Mouse (Mus musculus) forebrain, embryonic 14.5 days (tissue): Measurements from ENCODE around the gene Ms4a8a. TPM values are rescaled to one million over a fixed set of nuclear protein-coding genes. Genes with fewer than 3 reads are reported as not detected.
"Not testable (repeated sequence)": the region's sequence is repeated elsewhere in the genome, so short reads cannot be mapped to it uniquely, and the experiment has no call there.

ENCODE experiments used
- ATAC-seq: fragments of 200-750 bp; cut with Nextera tagmentation; 2 replicates; pipeline ENCODE4 v1.8.0; 2017; ENCODE audit warnings: mild to moderate bottlenecking, moderate library complexity
- DNase-seq: peaks from one replicate; pipeline ENCODE4 v3.0.0-alpha.2; 2015; ENCODE audit warnings: low spot score
- H3K27ac ChIP-seq: fragments of 300-500 bp; sonication (generic); 2 replicates; pipeline ENCODE4 v1.5.1; 2014; ENCODE audit warnings: low read depth, mild to moderate bottlenecking, control low read depth, low read length, moderate library complexity
- H3K27me3 ChIP-seq: fragments of 300-500 bp; sonication (generic); replicated peaks from 2 replicates; pipeline ENCODE4 v1.6.1; 2014; ENCODE audit warnings: low read length, control low read depth, mixed read lengths; ENCODE audit not compliant: control insufficient read depth, insufficient read depth
- H3K36me3 ChIP-seq: fragments of 300-500 bp; sonication (generic); 2 replicates; pipeline ENCODE4 v1.6.1; 2014; ENCODE audit warnings: low read length, control low read depth; ENCODE audit not compliant: control insufficient read depth, insufficient read depth
- H3K4me1 ChIP-seq: fragments of 300-500 bp; sonication (generic); 2 replicates; pipeline ENCODE4 v1.6.1; 2014; ENCODE audit warnings: antibody characterized with exemption, low read length, control low read depth; ENCODE audit not compliant: control insufficient read depth, insufficient read depth
- H3K4me2 ChIP-seq: fragments of 300-500 bp; sonication (generic); 2 replicates; pipeline ENCODE4 v1.6.1; 2014; ENCODE audit warnings: mild to moderate bottlenecking, control low read depth, low read length
- H3K4me3 ChIP-seq: fragments of 300-500 bp; sonication (generic); 2 replicates; pipeline ENCODE4 v1.5.1; 2014; ENCODE audit warnings: low read depth, low read length, control low read depth
- H3K9ac ChIP-seq: fragments of 300-500 bp; sonication (generic); 2 replicates; pipeline ENCODE4 v1.6.1; 2014; ENCODE audit warnings: mild to moderate bottlenecking, low read length, control low read depth, moderate library complexity
- H3K9me3 ChIP-seq: fragments of 300-500 bp; sonication (generic); replicated peaks from 2 replicates; pipeline ENCODE4 v1.6.1; 2016; ENCODE audit warnings: low read length, control low read depth, mixed read lengths; ENCODE audit not compliant: control insufficient read depth
- WGBS: fragments of 180-500 bp; shearing (Covaris S2); extraction: QIAGEN DNeasy Blood & Tissue Kit; methylation state at CpG from one replicate; pipeline ENCODE4 v1.1.7; 2014; 5-methylcytosine and 5-hydroxymethylcytosine counted together
- polyA plus RNA-seq: library from polyadenylated mRNA; unstranded; fragments of >200 nt; fragmentation: Nextera tagmentation; extraction: Ambion mirVana; gene quantifications from 2 replicates; pipeline ENCODE4 v1.2.1, GENCODE M21; 2014

Ms4a8a gene
- polyA plus RNA-seq, 1 experiment from 2014 or later, result not detected

DNA sequence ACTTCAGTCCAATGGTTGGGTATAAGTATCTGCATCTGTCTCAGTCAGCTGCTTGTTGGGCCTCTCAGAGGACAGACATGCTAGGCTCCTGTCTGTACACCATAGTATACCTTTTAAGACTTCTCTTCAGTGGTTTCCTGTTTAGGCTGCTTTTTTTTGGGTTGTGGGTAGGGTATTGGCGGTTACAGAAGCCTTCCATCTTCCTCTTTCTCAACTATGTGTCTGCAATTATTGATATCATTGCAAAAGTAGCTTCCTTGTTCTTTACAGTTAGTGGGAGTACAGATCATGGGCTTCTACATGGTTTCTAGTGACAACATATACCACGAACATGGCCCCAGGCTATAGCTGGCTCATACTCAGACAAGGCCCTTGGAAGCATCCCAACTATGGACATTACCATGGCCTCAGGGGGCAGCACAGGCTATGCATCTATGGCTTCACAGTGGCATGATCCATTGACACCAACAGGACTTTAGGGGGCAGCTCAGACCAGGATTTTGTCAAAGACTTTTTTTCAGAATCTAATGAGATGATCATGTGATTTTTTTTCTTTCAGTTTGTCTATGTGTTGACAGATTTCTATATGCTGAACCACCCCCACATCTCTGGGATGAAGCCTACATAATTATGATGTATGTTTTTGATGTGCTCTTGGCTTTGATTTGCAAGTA, 15.6 kb downstream of the Ms4a8a start:
- Histone ChIP-seq H3K36me3 (no peaks in the 10 kb centered on the region), H3K4me3 (no peak overlapping the region), H3K9me3 (no peaks in the 10 kb centered on the region), H3K27me3 (no peaks in the 10 kb centered on the region), H3K9ac (no peak overlapping the region), H3K4me2 (no peak overlapping the region), H3K27ac (no peak overlapping the region), H3K4me1 (no peaks in the 10 kb centered on the region)
- 86% methylated on average over 2 of the region's 2 CpGs for WGBS
- DNase-seq (no peak), ATAC-seq (no peak)

GRCm38 (mm10) chr19:11060900-11061299, 20.0 kb downstream of the Ms4a8a start:
- 90% methylated on average over 1 of the region's 1 CpGs for WGBS
- Histone ChIP-seq H3K36me3 (no peaks in the 10 kb centered on the region), H3K27ac (no peak overlapping the region), H3K9ac (no peak overlapping the region), H3K4me3 (no peak overlapping the region), H3K4me2 (no peak overlapping the region), H3K4me1 (no peaks in the 10 kb centered on the region), H3K27me3 (no peaks in the 10 kb centered on the region), H3K9me3 (no peaks in the 10 kb centered on the region)
- no peak for ATAC-seq
- no peak for DNase-seq

GRCm38 (mm10) chr19:11059967-11060366, 20.9 kb downstream of the Ms4a8a start:
- H3K27me3 ChIP-seq, result no peaks in the 10 kb centered on the region
- no peaks in the 10 kb centered on the region for H3K36me3 ChIP-seq
- DNase-seq (no peak), ATAC-seq (no peak)
- H3K4me3 ChIP-seq, result no peak overlapping the region
- H3K4me2 ChIP-seq, result no peak overlapping the region
- H3K9ac ChIP-seq, result no peak overlapping the region
- H3K9me3 ChIP-seq, result no peaks in the 10 kb centered on the region
- no peak overlapping the region for H3K27ac ChIP-seq
- H3K4me1 ChIP-seq, result no peaks in the 10 kb centered on the region

DNA sequence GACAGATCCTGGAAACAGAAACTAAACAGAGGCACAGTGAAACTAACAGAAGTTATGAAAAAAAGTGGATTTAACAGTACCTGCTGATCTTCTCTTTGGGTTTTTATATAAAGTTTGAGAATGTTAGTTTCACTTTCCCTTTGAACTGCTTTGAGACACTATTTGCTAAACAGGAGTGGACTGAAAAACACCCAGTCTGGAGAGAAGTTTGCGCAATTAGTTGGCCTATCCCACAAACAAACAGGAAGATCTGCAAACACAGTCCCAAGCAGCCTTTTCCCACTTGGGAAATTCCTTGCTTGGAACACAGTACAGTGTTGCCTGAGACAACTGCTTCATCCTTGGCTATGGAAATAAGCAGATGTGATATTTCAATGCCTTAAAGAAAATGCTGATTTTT, 25.2 kb downstream of the Ms4a8a start:
- not testable (repeated sequence) for H3K27ac ChIP-seq, ATAC-seq, H3K36me3 ChIP-seq, H3K4me3 ChIP-seq, H3K9ac ChIP-seq, H3K4me1 ChIP-seq, DNase-seq, H3K27me3 ChIP-seq, H3K4me2 ChIP-seq, H3K9me3 ChIP-seq
- 97% methylated on average over 1 of the region's 1 CpGs for WGBS

DNA sequence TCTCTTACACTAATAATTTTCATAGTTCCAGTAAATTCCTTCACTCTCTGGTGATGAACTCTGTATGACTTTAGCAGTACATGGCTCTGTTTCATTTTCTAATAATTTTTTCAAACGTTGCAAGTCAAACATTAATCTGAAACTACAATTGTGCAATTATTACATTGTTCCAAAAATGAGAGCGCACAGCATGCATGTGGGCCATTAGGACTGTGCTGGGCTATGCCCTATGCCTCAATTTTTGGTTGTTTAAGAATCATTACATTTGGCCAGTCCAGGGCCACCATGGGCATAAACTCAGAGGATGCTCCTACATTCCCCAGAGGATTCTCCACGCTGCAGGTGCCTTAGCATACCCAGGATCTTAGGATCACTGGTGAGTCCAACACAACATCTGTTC, 27.6 kb downstream of the Ms4a8a start:
- Histone ChIP-seq H3K36me3 (no peaks in the 10 kb centered on the region), H3K9me3 (no peaks in the 10 kb centered on the region), H3K9ac (no peak overlapping the region), H3K4me2 (no peak overlapping the region), H3K27me3 (no peaks in the 10 kb centered on the region), H3K4me3 (no peak overlapping the region), H3K27ac (no peak overlapping the region), H3K4me1 (no peaks in the 10 kb centered on the region)
- no peak for ATAC-seq
- 64% methylated on average over 3 of the region's 3 CpGs for WGBS
- DNase-seq, result no peak

- Histone ChIP-seq H3K9ac (no peak overlapping the region), H3K36me3 (no peaks in the 10 kb centered on the region), H3K4me1 (no peaks in the 10 kb centered on the region), H3K27ac (no peak overlapping the region), H3K9me3 (no peaks in the 10 kb centered on the region), H3K27me3 (no peaks in the 10 kb centered on the region), H3K4me2 (no peak overlapping the region), H3K4me3 (no peak overlapping the region)
- no peak for DNase-seq
- no peak for ATAC-seq
- 74% methylated on average over 5 of the region's 5 CpGs for WGBS
Observed at GRCm38 (mm10) chr19:11052877-11053276, 28.0 kb downstream of the Ms4a8a start.

DNA sequence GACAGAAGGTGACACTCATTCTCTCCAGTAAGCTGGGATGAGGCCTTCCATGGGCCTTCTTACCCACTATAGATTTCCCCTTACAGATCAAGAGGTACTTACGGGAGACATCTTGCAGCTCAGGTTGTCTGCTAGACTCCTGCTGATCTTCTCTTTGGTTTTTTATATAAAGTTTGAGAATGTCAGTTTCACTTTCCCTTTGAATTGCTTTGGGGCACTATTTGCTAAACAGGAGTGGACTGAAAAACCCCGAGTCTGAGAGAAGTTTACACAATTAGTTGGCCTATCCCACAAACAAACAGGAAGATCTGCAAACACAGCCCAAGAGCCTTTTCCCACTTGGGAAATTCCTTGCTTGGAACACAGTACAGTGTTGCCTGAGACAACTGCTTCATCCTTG, 30.6 kb downstream of the Ms4a8a start:
- DNase-seq (no peak), ATAC-seq (no peak)
- Histone ChIP-seq H3K9me3 (no peaks in the 10 kb centered on the region), H3K4me3 (no peak overlapping the region), H3K36me3 (no peaks in the 10 kb centered on the region), H3K4me1 (no peaks in the 10 kb centered on the region), H3K27me3 (0 out of 2 replicates have a peak, but pooled peaks cover 3% of the 10 kb centered on the region), H3K9ac (no peak overlapping the region), H3K4me2 (no peak overlapping the region), H3K27ac (no peak overlapping the region)
- 79% methylated on average over 2 of the region's 2 CpGs for WGBS

DNA sequence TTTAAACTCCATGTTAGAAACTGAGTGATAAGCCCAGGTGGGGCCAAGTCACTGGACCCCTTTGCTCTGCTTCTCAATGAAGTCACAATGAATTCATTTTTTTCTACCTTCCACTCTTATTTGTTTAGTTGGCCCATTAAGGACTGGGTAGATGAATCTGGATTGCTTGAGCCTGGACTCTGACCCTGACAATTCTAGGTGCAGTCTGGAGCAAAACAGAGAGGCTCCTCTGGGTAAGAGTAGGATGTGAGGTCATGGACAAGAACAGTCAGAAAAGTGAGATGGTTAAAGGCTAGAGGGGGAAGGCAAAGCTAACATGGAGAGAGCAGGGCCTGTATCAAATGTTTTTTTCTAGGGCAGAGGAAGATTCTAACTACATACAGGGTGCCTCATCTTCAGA, 31.5 kb downstream of the Ms4a8a start:
- DNase-seq, result no peak
- no peaks in the 10 kb centered on the region for H3K9me3 ChIP-seq
- H3K9ac ChIP-seq, result no peak overlapping the region

DNA sequence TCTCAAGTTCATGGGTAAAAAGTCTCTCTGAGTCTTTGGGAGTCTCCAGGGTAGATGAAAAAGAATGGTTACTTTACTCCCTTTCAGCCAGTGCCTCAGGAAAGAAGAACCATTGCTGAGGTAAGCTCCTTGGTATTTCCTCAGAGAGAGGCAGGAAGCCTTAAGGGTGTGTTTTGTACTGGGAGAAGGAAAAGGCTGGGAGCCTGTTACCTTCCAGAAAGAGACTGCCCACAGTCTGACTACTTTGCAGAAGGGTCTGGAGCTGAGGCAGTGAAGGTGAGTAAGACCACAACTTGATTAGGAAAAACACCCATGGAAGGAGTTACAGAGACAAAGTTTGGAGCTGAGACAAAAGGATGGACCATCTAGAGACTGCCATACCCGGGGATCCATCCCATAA, 32.4 kb downstream of the Ms4a8a start:
- ATAC-seq (no peak), DNase-seq (no peak)
- Histone ChIP-seq H3K4me1 (no peaks in the 10 kb centered on the region), H3K9me3 (no peaks in the 10 kb centered on the region), H3K4me2 (no peak overlapping the region), H3K9ac (no peak overlapping the region), H3K36me3 (no peaks in the 10 kb centered on the region), H3K27ac (no peak overlapping the region), H3K4me3 (no peak overlapping the region), H3K27me3 (0 out of 2 replicates have a peak, but pooled peaks cover 3% of the 10 kb centered on the region)
- 83% methylated on average over 1 of the region's 1 CpGs for WGBS

More for the DNA sequence above, 31.5 kb downstream of the Ms4a8a start:
- Histone ChIP-seq H3K4me3 (no peak overlapping the region), H3K4me1 (no peaks in the 10 kb centered on the region), H3K36me3 (no peaks in the 10 kb centered on the region), H3K4me2 (no peak overlapping the region), H3K27me3 (0 out of 2 replicates have a peak, but pooled peaks cover 3% of the 10 kb centered on the region), H3K27ac (no peak overlapping the region)
- ATAC-seq, result no peak
